Mouse (Mus musculus) kidney, embryonic 15.5 days (tissue): ENCODE measurements around the gene Rabgap1. TPM values are rescaled to one million over a fixed set of nuclear protein-coding genes. Genes with fewer than 3 reads are reported as not detected.
"Not testable (repeated sequence)": the region's sequence is repeated elsewhere in the genome, so short reads cannot be mapped to it uniquely, and the experiment has no call there.

Source experiments
- ATAC-seq: fragments of 200-750 bp; cut with Nextera tagmentation; replicated peaks from 2 replicates; pipeline ENCODE4 v1.8.0; 2017; ENCODE audit warnings: moderate TSS enrichment; ENCODE audit not compliant: low FRiP score
- H3K27ac ChIP-seq: fragments of 300-500 bp; sonication (generic); 2 replicates; pipeline ENCODE4 v1.5.1; 2015; ENCODE audit warnings: mild to moderate bottlenecking, inconsistent platforms
- H3K27me3 ChIP-seq: fragments of 300-500 bp; sonication (generic); 2 replicates; pipeline ENCODE4 v1.6.1; 2015; ENCODE audit warnings: inconsistent platforms
- H3K36me3 ChIP-seq: fragments of 300-500 bp; sonication (generic); 2 replicates; pipeline ENCODE4 v1.6.1; 2015; ENCODE audit warnings: inconsistent platforms
- H3K4me1 ChIP-seq: fragments of 300-500 bp; sonication (generic); 2 replicates; pipeline ENCODE4 v1.6.1; 2015; ENCODE audit warnings: inconsistent platforms
- H3K4me2 ChIP-seq: fragments of 300-500 bp; sonication (generic); 2 replicates; pipeline ENCODE4 v1.6.1; 2015; ENCODE audit warnings: moderate library complexity, mild to moderate bottlenecking, inconsistent platforms
- H3K4me3 ChIP-seq: fragments of 300-500 bp; sonication (generic); replicated peaks from 2 replicates; pipeline ENCODE4 v1.5.1; 2015; ENCODE audit warnings: mild to moderate bottlenecking, inconsistent platforms
- H3K9ac ChIP-seq: fragments of 300-500 bp; sonication (generic); 2 replicates; pipeline ENCODE4 v1.6.1; 2015; ENCODE audit warnings: mild to moderate bottlenecking, inconsistent platforms
- H3K9me3 ChIP-seq: fragments of 300-500 bp; sonication (generic); replicated peaks from 2 replicates; pipeline ENCODE4 v1.6.1; 2016; ENCODE audit warnings: inconsistent platforms
- WGBS: fragments of 180-500 bp; shearing (Covaris S2); methylation state at CpG from one replicate; pipeline ENCODE4 v1.1.7; 2015; ENCODE audit warnings: mixed read lengths; 5-methylcytosine and 5-hydroxymethylcytosine counted together
- polyA plus RNA-seq: library from polyadenylated mRNA; unstranded; fragments of >200 nt; fragmentation: Nextera tagmentation; extraction: Ambion mirVana; gene quantifications from 2 replicates; pipeline ENCODE4 v1.2.1, GENCODE M21; 2015

Rabgap1 gene
- polyA plus RNA-seq, 1 experiment from 2014 or later: 41.5 TPM

DNA sequence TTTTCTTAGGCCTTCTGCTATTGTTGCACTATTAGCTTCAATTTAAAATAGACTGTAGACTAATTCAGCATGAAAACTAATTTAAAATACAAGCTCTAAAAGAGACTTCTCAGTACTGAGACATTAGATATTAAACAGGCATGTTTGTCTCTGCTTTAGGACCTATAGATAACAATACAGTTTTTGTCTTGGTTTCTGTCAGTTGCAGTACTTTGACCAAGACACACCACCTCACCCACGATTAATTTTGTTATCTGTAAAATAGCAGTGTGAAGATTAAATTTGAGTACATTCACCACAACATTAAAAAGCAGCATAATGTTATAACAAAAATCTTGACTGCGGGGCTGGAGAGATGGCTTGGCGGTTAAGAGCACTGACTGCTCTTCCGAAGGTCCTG, 23.2 kb downstream of the Rabgap1 start:
- no peak overlapping the region for H3K4me3 ChIP-seq
- ATAC-seq: no peak
- H3K27me3 ChIP-seq: no peaks in the 10 kb centered on the region
- no peaks in the 10 kb centered on the region for H3K4me1 ChIP-seq
- peaks cover 16% of the 10 kb centered on the region for H3K36me3 ChIP-seq
- 96% methylated on average over 4 of the region's 4 CpGs for whole genome bisulfite sequencing
- no peak overlapping the region for H3K9ac ChIP-seq
- no peak overlapping the region for H3K27ac ChIP-seq
- no peaks in the 10 kb centered on the region for H3K9me3 ChIP-seq
- no peak overlapping the region for H3K4me2 ChIP-seq

DNA sequence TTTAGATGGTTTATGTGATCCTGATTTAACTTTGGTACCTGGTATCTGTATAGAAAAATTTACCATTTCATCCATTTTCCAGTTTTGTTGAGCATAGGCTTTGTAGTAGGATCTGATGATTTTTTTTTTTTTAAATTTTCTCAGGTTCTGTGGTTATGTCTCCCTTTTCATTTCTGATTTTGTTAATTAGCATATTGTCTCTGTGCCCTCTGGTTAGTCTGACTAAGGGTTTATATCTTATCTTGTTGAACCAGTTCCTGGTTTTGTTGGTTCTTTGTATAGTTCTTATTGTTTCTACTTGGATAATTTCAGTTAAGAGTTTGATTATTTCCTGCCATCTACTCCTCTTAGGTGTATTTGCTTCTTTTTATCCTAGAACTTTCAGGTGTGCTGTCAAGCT, 36.5 kb downstream of the Rabgap1 start:
- no peaks in the 10 kb centered on the region for H3K4me1 ChIP-seq
- H3K27me3 ChIP-seq: no peaks in the 10 kb centered on the region
- H3K36me3 ChIP-seq: peaks cover 67% of the 10 kb centered on the region
- H3K4me3 ChIP-seq: no peak overlapping the region
- no peaks in the 10 kb centered on the region for H3K9me3 ChIP-seq
- no peak overlapping the region for H3K27ac ChIP-seq
- no peak overlapping the region for H3K9ac ChIP-seq
- no peak for ATAC-seq
- H3K4me2 ChIP-seq: no peak overlapping the region

- no peaks in the 10 kb centered on the region for H3K27me3 ChIP-seq
- no peak overlapping the region for H3K27ac ChIP-seq
- 90% methylated on average over 2 of the region's 2 CpGs for WGBS
- H3K9me3 ChIP-seq: no peaks in the 10 kb centered on the region
- ATAC-seq: no peak
- no peak overlapping the region for H3K4me3 ChIP-seq
- no peak overlapping the region for H3K9ac ChIP-seq
- H3K4me2 ChIP-seq: no peak overlapping the region
- no peaks in the 10 kb centered on the region for H3K4me1 ChIP-seq
- H3K36me3 ChIP-seq: peaks cover 69% of the 10 kb centered on the region
These were observed 37.0 kb downstream of the Rabgap1 start for GRCm38 (mm10) chr2:37480039-37480438.

GRCm38 (mm10) chr2:37484165-37484564, 41.1 kb downstream of the Rabgap1 start:
- Histone ChIP-seq H3K9ac (no peak overlapping the region), H3K9me3 (no peaks in the 10 kb centered on the region), H3K27me3 (no peaks in the 10 kb centered on the region), H3K4me1 (no peaks in the 10 kb centered on the region), H3K36me3 (peaks cover 55% of the 10 kb centered on the region), H3K27ac (no peak overlapping the region), H3K4me3 (no peak overlapping the region), H3K4me2 (no peak overlapping the region)
- ATAC-seq: no peak
- WGBS: 81% methylated on average over 2 of the region's 2 CpGs

DNA sequence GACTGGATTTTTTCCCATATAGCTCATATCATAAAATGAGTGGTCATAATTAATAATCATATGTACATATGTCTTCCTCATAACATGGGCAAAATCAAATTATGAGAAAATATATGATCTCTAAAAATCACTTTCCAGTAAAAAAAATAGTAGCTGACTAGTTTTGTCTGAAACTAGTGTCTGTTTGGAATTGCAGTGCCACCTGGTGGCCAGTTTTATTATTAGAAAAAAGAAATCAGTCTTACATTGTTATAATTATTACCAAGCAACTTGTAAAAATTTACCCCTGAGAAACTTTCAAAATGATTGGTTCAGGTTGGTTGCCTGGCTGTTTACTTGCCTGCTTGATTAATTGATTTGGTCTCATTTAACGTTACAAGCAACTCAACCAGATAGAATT, 42.3 kb downstream of the Rabgap1 start:
- Histone ChIP-seq H3K27ac (no peak overlapping the region), H3K36me3 (peaks cover 59% of the 10 kb centered on the region), H3K4me3 (no peak overlapping the region), H3K4me2 (no peak overlapping the region), H3K27me3 (no peaks in the 10 kb centered on the region), H3K9ac (no peak overlapping the region), H3K4me1 (no peaks in the 10 kb centered on the region), H3K9me3 (no peaks in the 10 kb centered on the region)
- no peak for ATAC-seq
- 92% methylated on average over 1 of the region's 1 CpGs for WGBS

- no peak overlapping the region for H3K9ac ChIP-seq
- H3K36me3 ChIP-seq: peaks cover 67% of the 10 kb centered on the region
- H3K4me3 ChIP-seq: no peak overlapping the region
- H3K9me3 ChIP-seq: no peaks in the 10 kb centered on the region
- no peak for ATAC-seq
- H3K4me2 ChIP-seq: no peak overlapping the region
- no peak overlapping the region for H3K27ac ChIP-seq
- no peaks in the 10 kb centered on the region for H3K27me3 ChIP-seq
- no peaks in the 10 kb centered on the region for H3K4me1 ChIP-seq
These were observed 43.3 kb downstream of the Rabgap1 start for GRCm38 (mm10) chr2:37486408-37486807.

DNA sequence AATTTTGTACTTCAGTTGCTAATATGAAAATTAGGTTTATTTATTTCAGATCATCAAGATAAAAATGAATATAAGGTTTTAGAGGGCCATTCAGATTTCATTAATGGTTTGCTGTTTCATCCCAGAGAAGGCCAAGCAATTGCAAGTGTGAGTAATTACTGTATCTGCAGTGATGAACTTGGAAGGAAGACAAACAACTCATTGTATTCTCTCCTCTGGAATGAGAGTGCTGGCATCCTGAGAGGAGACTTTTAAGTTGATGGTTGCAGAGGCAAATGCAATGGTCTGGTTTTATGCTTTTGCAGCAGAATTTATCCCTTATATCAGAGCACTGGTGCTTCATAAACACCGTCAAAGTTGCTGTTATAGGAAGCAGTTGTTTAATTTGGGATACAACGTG, 45.9 kb downstream of the Rabgap1 start:
- no peak overlapping the region for H3K27ac ChIP-seq
- H3K4me1 ChIP-seq: no peaks in the 10 kb centered on the region
- H3K36me3 ChIP-seq: peaks cover 75% of the 10 kb centered on the region
- no peak overlapping the region for H3K4me3 ChIP-seq
- no peaks in the 10 kb centered on the region for H3K27me3 ChIP-seq
- 94% methylated on average over 2 of the region's 2 CpGs for WGBS
- ATAC-seq: no peak
- H3K9ac ChIP-seq: no peak overlapping the region
- no peaks in the 10 kb centered on the region for H3K9me3 ChIP-seq
- H3K4me2 ChIP-seq: no peak overlapping the region

- no peaks in the 10 kb centered on the region for H3K27me3 ChIP-seq
- no peak overlapping the region for H3K27ac ChIP-seq
- H3K4me3 ChIP-seq: no peak overlapping the region
- no peaks in the 10 kb centered on the region for H3K9me3 ChIP-seq
- 88% methylated on average over 4 of the region's 4 CpGs for WGBS
- no peaks in the 10 kb centered on the region for H3K4me1 ChIP-seq
- peaks cover 68% of the 10 kb centered on the region for H3K36me3 ChIP-seq
- H3K4me2 ChIP-seq: no peak overlapping the region
- no peak overlapping the region for H3K9ac ChIP-seq
- no peak for ATAC-seq
These were observed 54.2 kb downstream of the Rabgap1 start for GRCm38 (mm10) chr2:37497321-37497720.

- not testable (repeated sequence) for H3K4me2 ChIP-seq, ATAC-seq, H3K9ac ChIP-seq, H3K4me3 ChIP-seq, H3K27ac ChIP-seq, H3K27me3 ChIP-seq, H3K9me3 ChIP-seq, H3K4me1 ChIP-seq
- WGBS: 79% methylated on average over 2 of the region's 2 CpGs
- peaks cover 42% of the 10 kb centered on the region for H3K36me3 ChIP-seq
These were observed 62.8 kb downstream of the Rabgap1 start for GRCm38 (mm10) chr2:37505856-37506255.

GRCm38 (mm10) chr2:37511134-37511901, 68.2 kb downstream of the Rabgap1 start:
- no peak for ATAC-seq
- no peak overlapping the region for H3K9ac ChIP-seq
- no peaks in the 10 kb centered on the region for H3K27me3 ChIP-seq
- 94% methylated on average over 4 of the region's 4 CpGs for WGBS
- H3K36me3 ChIP-seq: peaks cover 34% of the 10 kb centered on the region
- no peak overlapping the region for H3K4me2 ChIP-seq
- H3K4me1 ChIP-seq: peaks cover 4% of the 10 kb centered on the region
- H3K9me3 ChIP-seq: no peaks in the 10 kb centered on the region
- H3K4me3 ChIP-seq: no peak overlapping the region
- H3K27ac ChIP-seq: no peak overlapping the region

- Histone ChIP-seq H3K9me3 (no peaks in the 10 kb centered on the region), H3K36me3 (peaks cover 36% of the 10 kb centered on the region), H3K4me2 (peak within 1 kb of the TSS; percentile 43), H3K9ac (no peak within 1 kb of the TSS), H3K4me3 (peak within 1 kb of the TSS; percentile 17), H3K27ac (0 out of 2 replicates have a peak within 1 kb of the TSS, but pooled peaks have one; percentile 22), H3K4me1 (peaks cover 11% of the 10 kb centered on the region), H3K27me3 (no peaks in the 10 kb centered on the region)
- peak; percentile 71 for ATAC-seq
- 28% methylated on average over 11 of the region's 11 CpGs for WGBS
These were observed 73.1 kb downstream of the Rabgap1 start, which contains the start of gene Gpr21 for GRCm38 (mm10) chr2:37516030-37516710. Gene Gpr21, plus strand, starts transcription at chr2:37516332.

DNA sequence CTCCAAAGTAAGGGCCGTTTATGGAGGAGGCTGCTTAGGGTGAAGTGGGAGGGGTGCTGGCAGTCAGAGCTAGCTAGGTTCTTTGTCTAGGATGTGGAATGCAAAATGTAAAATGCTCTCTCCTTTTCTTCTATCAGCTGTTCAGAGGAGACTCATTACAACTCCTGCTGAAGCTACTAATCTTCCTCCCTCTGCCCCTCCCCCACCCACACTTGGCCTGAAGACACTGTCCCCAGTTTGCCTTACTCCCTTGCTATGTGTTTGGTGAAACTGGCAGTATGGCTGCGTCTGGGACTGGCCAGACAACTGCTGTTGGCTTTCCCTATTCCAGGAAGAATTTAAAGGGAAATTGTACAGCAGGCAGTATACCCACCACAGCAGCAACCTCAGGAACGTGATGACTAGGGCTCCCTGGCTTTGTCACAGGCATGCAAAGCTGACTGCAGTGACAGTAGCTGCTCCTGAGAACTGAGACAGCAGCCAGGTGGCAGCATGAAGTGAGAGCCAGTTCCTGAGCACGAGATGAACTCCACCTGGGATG, 73.9 kb downstream of the Rabgap1 start:
- no peak for ATAC-seq
- WGBS: 40% methylated on average over 4 of the region's 4 CpGs
- Histone ChIP-seq H3K4me2 (0 out of 2 replicates have a peak overlapping the region, but pooled peaks have one; percentile 12), H3K36me3 (peaks cover 31% of the 10 kb centered on the region), H3K27me3 (no peaks in the 10 kb centered on the region), H3K9me3 (no peaks in the 10 kb centered on the region), H3K4me1 (peaks cover 11% of the 10 kb centered on the region), H3K27ac (no peak overlapping the region), H3K4me3 (peak overlapping the region; percentile 3; the same call in 1 of the 2 replicates), H3K9ac (no peak overlapping the region)
